Mouse (Mus musculus) midbrain, embryonic 12.5 days (tissue): ENCODE data around the gene Hist1h2ac. TPM values are rescaled to one million over a fixed set of nuclear protein-coding genes. Genes with fewer than 3 reads are reported as not detected.
"Not testable (repeated sequence)": the region's sequence is repeated elsewhere in the genome, so short reads cannot be mapped to it uniquely, and the experiment has no call there.

ENCODE experiments used
- ATAC-seq: fragments of 200-750 bp; cut with Nextera tagmentation; 2 replicates; pipeline ENCODE4 v1.8.0; 2017; ENCODE audit warnings: low read depth, moderate TSS enrichment, moderate library complexity; ENCODE audit not compliant: low FRiP score
- H3K27ac ChIP-seq: fragments of 300-500 bp; sonication (generic); replicated peaks from 2 replicates; pipeline ENCODE4 v1.5.1; 2016; ENCODE audit warnings: mild to moderate bottlenecking
- H3K27me3 ChIP-seq: fragments of 300-500 bp; sonication (generic); 2 replicates; pipeline ENCODE4 v1.6.1; 2016; ENCODE audit warnings: mild to moderate bottlenecking
- H3K36me3 ChIP-seq: fragments of 300-500 bp; sonication (generic); 2 replicates; pipeline ENCODE4 v1.6.1; 2016
- H3K4me1 ChIP-seq: fragments of 300-500 bp; sonication (generic); 2 replicates; pipeline ENCODE4 v1.6.1; 2016
- H3K4me2 ChIP-seq: fragments of 300-500 bp; sonication (generic); replicated peaks from 2 replicates; pipeline ENCODE4 v1.6.1; 2016; ENCODE audit warnings: mild to moderate bottlenecking, moderate library complexity
- H3K4me3 ChIP-seq: fragments of 300-500 bp; sonication (generic); 2 replicates; pipeline ENCODE4 v1.5.1; 2016; ENCODE audit warnings: mild to moderate bottlenecking
- H3K9ac ChIP-seq: fragments of 300-500 bp; sonication (generic); replicated peaks from 2 replicates; pipeline ENCODE4 v1.6.1; 2016; ENCODE audit warnings: mild to moderate bottlenecking, moderate library complexity
- H3K9me3 ChIP-seq: fragments of 300-500 bp; sonication (generic); 2 replicates; pipeline ENCODE4 v1.6.1; 2016; ENCODE audit warnings: mild to moderate bottlenecking
- whole genome bisulfite sequencing: fragments of 180-500 bp; shearing (Covaris S2); methylation state at CpG from one replicate; pipeline ENCODE4 v1.1.7; 2016; 5-methylcytosine and 5-hydroxymethylcytosine counted together
- microRNA-seq: library from miRNA; unstranded; fragments of <30 nt; microRNA quantifications from one replicate; pipeline ENCODE4, GENCODE M21; 2017
- polyA plus RNA-seq: library from polyadenylated mRNA; unstranded; fragments of >200 nt; fragmentation: Nextera tagmentation; extraction: Ambion mirVana; gene quantifications from 2 replicates; pipeline ENCODE4 v1.2.1, GENCODE M21; 2016

Gene Hist1h2ac
- polyA plus RNA-seq, 1 experiment from 2014 or later: 1.1 TPM

DNA sequence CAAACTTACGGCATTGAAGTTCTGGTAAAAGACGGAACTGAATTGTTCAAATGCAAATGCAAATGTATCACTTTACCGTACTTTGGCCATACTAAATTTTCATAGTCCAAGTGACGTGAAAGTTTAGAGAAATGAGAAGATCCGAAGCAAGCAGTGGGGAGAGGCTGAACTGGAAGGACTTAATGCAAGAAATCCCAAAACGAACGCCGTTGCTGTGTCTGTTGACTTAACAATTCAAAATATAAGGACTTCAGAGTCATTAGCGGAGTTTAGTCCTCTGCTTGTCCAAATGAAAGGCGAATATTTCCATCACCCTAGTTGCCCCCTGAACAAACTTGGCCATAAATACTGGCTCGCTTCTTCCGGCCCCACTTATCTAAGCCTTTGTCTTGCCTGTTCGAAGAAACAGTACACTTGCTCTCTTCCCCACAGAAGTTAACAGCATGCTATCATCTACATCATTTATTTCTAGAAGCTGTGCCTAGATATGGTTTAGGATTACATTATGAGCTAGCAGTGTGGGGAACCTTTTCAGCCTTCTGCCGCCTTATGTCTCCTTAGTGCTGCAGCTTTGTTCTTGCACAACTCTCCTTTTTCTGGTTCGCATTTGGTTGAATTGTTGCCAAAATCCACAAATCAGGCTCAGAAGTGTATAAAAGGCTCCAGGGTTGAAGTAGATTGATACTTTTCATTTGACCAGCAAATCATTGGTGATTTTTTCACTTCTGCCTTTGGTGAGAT is 1.5 kb upstream of the Hist1h2ac start:
- WGBS: 10% methylated on average over 15 of the region's 15 CpGs
- Histone ChIP-seq H3K36me3 (no peaks in the 10 kb centered on the region), H3K4me1 (peaks cover 20% of the 10 kb centered on the region), H3K4me2 (peak overlapping the region; percentile 68), H3K27ac (peak overlapping the region; percentile 96), H3K9me3 (no peaks in the 10 kb centered on the region), H3K9ac (peak overlapping the region; percentile 66), H3K27me3 (no peaks in the 10 kb centered on the region), H3K4me3 (peak overlapping the region; percentile 47)
- no peak for ATAC-seq

DNA sequence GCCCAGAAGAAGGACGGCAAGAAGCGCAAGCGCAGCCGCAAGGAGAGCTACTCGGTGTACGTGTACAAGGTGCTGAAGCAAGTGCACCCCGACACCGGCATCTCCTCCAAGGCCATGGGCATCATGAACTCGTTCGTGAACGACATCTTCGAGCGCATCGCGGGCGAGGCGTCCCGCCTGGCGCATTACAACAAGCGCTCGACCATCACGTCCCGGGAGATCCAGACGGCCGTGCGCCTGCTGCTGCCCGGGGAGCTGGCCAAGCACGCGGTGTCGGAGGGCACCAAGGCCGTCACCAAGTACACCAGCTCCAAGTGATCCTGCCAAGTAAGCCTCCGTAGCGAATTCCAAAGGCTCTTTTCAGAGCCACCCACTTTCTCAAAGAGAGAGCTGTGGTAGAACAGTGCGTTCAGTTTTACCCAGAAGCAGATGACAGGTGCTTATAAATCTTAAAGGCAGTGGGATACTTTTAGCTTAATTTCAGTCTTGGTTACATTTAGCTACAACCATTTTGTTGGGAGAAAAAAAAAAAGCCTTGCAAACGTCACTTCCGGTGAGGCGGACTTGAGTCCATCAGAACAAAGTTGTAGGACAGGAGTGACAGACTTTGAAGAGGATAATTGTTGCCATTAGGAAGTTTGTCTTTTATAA is 672 bp upstream of the Hist1h2ac start:
- Histone ChIP-seq H3K9ac (peak overlapping the region; percentile 66), H3K4me3 (peak overlapping the region; percentile 47), H3K27ac (peak overlapping the region; percentile 96), H3K4me2 (peak overlapping the region; percentile 68), H3K4me1 (peaks cover 20% of the 10 kb centered on the region)
- H3K36me3 ChIP-seq, H3K27me3 ChIP-seq, H3K9me3 ChIP-seq: not testable (repeated sequence)
- peak; percentile 36 for ATAC-seq
- WGBS: under 1% methylated on average over 17 of the region's 37 CpGs

DNA sequence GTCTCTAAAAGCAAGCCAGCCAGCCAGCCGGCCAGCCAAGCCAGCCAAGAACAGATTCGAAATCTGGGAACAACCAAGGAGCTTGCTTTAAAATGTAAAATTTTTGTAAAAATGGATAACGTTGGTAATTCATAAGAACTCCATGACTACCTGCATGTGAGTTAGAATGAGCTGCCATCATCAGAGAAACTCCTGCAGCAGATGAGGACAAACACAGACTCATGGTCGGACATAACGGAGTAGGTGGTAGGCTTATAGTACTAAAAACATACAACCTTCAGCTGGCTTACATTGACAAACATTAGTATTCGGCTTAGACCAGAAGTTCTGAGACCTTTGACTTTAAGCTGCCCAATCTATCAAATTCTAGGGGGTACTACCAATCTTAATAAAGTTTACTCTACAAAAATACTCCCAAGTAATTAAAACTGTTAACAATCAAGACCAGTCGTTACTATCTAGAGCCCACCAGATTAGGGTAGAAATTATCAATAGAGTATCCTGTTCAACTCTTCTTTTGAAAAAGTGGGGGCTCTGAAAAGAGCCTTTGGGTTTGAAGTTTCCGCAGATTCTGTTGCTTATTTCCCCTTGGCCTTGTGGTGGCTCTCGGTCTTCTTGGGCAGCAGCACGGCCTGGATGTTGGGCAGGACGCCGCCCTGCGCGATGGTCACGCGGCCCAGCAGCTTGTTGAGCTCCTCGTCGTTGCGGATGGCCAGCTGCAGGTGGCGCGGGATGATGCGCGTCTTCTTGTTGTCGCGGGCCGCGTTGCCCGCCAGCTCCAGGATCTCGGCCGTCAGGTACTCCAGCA is 597 bp downstream of the Hist1h2ac start:
- Histone ChIP-seq H3K4me1 (peaks cover 20% of the 10 kb centered on the region), H3K4me2 (peak overlapping the region; percentile 68), H3K9ac (peak overlapping the region; percentile 59), H3K4me3 (peak overlapping the region; percentile 42), H3K27ac (peak overlapping the region; percentile 93)
- not testable (repeated sequence) for ATAC-seq, H3K27me3 ChIP-seq, H3K9me3 ChIP-seq, H3K36me3 ChIP-seq
- 10% methylated on average over 17 of the region's 30 CpGs for WGBS

DNA sequence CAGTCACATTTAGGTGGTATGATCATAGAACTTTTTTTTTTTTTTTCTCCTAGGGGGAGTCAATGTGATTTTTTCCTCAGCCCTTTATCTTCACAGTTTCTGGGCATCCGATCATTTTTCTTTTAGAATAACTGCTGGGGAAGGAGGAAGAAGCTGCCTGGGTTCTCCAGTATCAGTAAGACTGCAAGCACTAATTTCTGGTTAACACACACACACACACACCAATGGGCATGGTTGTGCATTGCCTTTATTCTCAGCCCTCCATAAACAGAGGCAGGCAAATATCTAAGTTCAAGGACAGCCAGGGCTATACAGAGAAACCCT is 1.2 kb downstream of the Hist1h2ac start:
- H3K4me3 ChIP-seq: peak overlapping the region; percentile 42
- no peaks in the 10 kb centered on the region for H3K27me3 ChIP-seq
- peak overlapping the region; percentile 68 for H3K4me2 ChIP-seq
- no peaks in the 10 kb centered on the region for H3K36me3 ChIP-seq
- peak overlapping the region; percentile 59 for H3K9ac ChIP-seq
- no peaks in the 10 kb centered on the region for H3K9me3 ChIP-seq
- H3K4me1 ChIP-seq: peaks cover 20% of the 10 kb centered on the region
- peak overlapping the region; percentile 93 for H3K27ac ChIP-seq
- WGBS: 25% methylated on average over 1 of the region's 1 CpGs
- ATAC-seq: no peak

DNA sequence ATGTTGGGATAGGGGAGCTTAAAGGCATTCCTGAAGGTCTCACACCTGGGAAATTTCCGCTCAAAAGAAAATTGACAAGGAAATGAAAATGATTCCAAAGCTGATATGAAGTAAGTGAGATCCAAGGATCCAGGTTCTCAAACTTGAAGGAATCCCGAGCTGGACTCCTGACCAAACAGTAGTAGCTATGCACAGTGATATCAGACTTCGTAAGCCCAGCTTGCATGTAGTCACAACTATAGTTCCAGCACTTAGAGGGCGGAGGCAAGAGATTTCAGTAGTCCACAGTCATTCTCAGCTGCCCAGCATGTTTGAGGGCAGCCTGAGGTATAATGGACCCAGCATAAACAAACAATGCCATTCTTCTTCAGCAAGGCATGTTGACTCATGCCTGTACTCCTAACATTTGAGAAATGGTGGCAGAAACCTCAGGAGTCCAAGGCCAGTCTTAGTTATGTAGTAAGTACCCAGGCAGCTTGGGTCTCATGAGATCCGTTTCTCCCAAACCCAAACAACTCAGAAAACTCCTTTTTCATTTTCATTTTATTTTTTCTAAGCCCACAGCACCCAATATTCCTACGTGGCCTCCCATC is 1.7 kb downstream of the Hist1h2ac start:
- Histone ChIP-seq H3K9me3 (no peaks in the 10 kb centered on the region), H3K36me3 (no peaks in the 10 kb centered on the region), H3K4me2 (no peak overlapping the region), H3K4me3 (no peak overlapping the region), H3K27ac (peak overlapping the region; percentile 93; the same call in 1 of the 2 replicates), H3K27me3 (no peaks in the 10 kb centered on the region), H3K9ac (no peak overlapping the region; the same call in 1 of the 2 replicates), H3K4me1 (peaks cover 20% of the 10 kb centered on the region)
- ATAC-seq: no peak
- WGBS: 85% methylated on average over 6 of the region's 6 CpGs

DNA sequence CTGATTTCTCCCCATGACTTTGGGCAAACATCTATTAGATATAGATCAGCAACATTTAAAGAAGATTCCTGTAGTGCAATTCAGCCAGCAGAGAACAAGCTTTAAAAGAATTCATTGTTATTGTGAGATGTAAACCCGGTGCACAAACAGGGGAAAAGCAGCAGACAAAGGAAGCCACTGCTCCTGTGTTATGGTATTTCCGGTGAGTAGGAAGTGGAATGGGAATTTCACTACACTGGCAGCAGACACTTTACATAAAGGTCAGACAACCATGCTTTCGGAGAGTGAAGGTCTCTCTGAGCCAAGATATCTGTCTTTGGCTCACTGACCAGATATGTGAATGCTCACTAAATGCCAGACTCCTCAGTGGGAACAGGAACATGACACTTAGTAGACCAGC is 21.2 kb downstream of the Hist1h2ac start:
- H3K27ac ChIP-seq: no peak overlapping the region
- no peak overlapping the region for H3K4me2 ChIP-seq
- no peak overlapping the region for H3K4me3 ChIP-seq
- H3K36me3 ChIP-seq: no peaks in the 10 kb centered on the region
- no peak overlapping the region for H3K9ac ChIP-seq
- ATAC-seq: no peak
- H3K9me3 ChIP-seq: no peaks in the 10 kb centered on the region
- no peaks in the 10 kb centered on the region for H3K4me1 ChIP-seq
- 77% methylated on average over 3 of the region's 3 CpGs for WGBS
- no peaks in the 10 kb centered on the region for H3K27me3 ChIP-seq

DNA sequence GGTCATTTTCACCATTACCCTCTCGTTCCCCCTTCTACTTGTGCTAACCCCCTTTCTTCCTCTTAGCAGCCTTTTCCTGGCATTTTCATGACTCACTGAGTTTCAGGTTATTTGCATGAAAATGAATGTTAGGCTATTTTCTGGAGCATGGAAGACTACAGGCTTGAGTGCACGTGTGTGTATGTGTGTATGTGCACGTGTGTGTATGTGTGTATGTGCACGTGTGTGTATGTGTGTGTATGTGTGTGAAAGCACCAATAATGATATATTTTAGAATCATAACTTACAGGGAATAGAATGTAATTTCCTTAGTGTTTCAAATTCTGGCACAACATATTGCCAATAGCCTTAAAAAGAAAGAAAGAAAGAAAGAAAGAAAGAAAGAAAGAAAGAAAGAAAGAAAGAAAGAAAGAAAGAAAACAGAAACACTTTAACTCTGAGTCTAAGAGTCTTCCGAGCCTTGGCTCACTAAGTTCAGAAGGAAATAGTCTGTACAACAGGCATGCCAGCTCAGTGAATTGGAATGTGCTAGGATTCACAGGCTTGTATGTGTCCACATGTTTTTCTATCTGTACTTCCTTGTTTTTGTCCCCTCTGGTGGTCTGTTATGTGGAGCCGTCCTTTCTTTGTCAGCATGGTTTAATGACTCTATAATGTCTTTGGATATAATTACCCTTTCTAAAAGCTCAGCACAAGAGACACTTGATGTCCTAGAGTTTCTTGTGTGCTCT is 23.9 kb downstream of the Hist1h2ac start:
- H3K4me1 ChIP-seq: no peaks in the 10 kb centered on the region
- no peak overlapping the region for H3K4me2 ChIP-seq
- ATAC-seq: no peak
- H3K27ac ChIP-seq: no peak overlapping the region
- H3K4me3 ChIP-seq: no peak overlapping the region
- no peaks in the 10 kb centered on the region for H3K27me3 ChIP-seq
- H3K9ac ChIP-seq: no peak overlapping the region
- 75% methylated on average over 6 of the region's 6 CpGs for WGBS
- H3K36me3 ChIP-seq: no peaks in the 10 kb centered on the region
- H3K9me3 ChIP-seq: no peaks in the 10 kb centered on the region

Small RNA genes within 50 kb of the gene (microRNA-seq; reads per million reads assigned to microRNA genes)
- gene Gm44350: not detected

Other genes starting within 250 kb of the Hist1h2ac start
- not detected in 2 replicates for gene Btn1a1, start 218.0 kb downstream of the Hist1h2ac start, polyA plus RNA-seq
- 0.10 and 0.17 TPM in 2 replicates for gene Btn2a2, start 195.1 kb downstream of the Hist1h2ac start, polyA plus RNA-seq
- gene Hist1h4h, start 152.9 kb downstream of the Hist1h2ac start, polyA plus RNA-seq: 4.2 and 4.4 TPM in 2 replicates
- 7.9 and 8.4 TPM in 2 replicates for gene Hist1h2af, start 150.0 kb downstream of the Hist1h2ac start, polyA plus RNA-seq
- 4.8 and 6.9 TPM in 2 replicates for gene Hist1h3g, start 148.5 kb downstream of the Hist1h2ac start, polyA plus RNA-seq
- 0.56 and 0.64 TPM in 2 replicates for gene Hist1h2bh, start 140.6 kb downstream of the Hist1h2ac start, polyA plus RNA-seq
- 1.0 and 1.3 TPM in 2 replicates for gene Hist1h3f, start 139.9 kb downstream of the Hist1h2ac start, polyA plus RNA-seq
- gene Hist1h4f, start 132.3 kb downstream of the Hist1h2ac start, polyA plus RNA-seq: 0.85 and 1.7 TPM in 2 replicates
- gene Hist1h1d, start 130.7 kb downstream of the Hist1h2ac start, polyA plus RNA-seq: 0.37 and 0.45 TPM in 2 replicates
- gene Hist1h3e, start 121.6 kb downstream of the Hist1h2ac start, polyA plus RNA-seq: 6.5 and 7.0 TPM in 2 replicates
- gene Hist1h2ae, start 112.7 kb downstream of the Hist1h2ac start, polyA plus RNA-seq: 95.2 and 113 TPM in 2 replicates
- 13.0 and 13.8 TPM in 2 replicates for gene Hist1h2bg, start 112.6 kb downstream of the Hist1h2ac start, polyA plus RNA-seq
- 4.5 and 5.1 TPM in 2 replicates for gene Hist1h2bf, start 109.8 kb downstream of the Hist1h2ac start, polyA plus RNA-seq
- gene Hist1h2ad, start 109.6 kb downstream of the Hist1h2ac start, polyA plus RNA-seq: 1.8 and 2.5 TPM in 2 replicates
- gene Hist1h3d, start 108.2 kb downstream of the Hist1h2ac start, polyA plus RNA-seq: 4.6 and 5.4 TPM in 2 replicates
- 109 and 113 TPM in 2 replicates for gene Hist1h4d, start 102.3 kb downstream of the Hist1h2ac start, polyA plus RNA-seq
- gene Hist1h2be, start 62.8 kb downstream of the Hist1h2ac start, polyA plus RNA-seq: 2.5 and 2.9 TPM in 2 replicates
- 24.2 and 27.0 TPM in 2 replicates for gene Hist1h1e, start 61.4 kb downstream of the Hist1h2ac start, polyA plus RNA-seq
- 28.7 and 29.9 TPM in 2 replicates for gene Hist1h2bc, start 251 bp upstream of the Hist1h2ac start, polyA plus RNA-seq
- not detected in 2 replicates for gene Hist1h1t, start 11.9 kb upstream of the Hist1h2ac start, polyA plus RNA-seq
- gene Hist1h4c, start 14.5 kb upstream of the Hist1h2ac start, polyA plus RNA-seq: 5.8 and 6.8 TPM in 2 replicates
- 3.1 and 3.3 TPM in 2 replicates for gene Hfe, start 26.9 kb upstream of the Hist1h2ac start, polyA plus RNA-seq
- gene Hist1h1c, start 54.9 kb upstream of the Hist1h2ac start, polyA plus RNA-seq: 13.6 and 14.0 TPM in 2 replicates
- gene Hist1h3c, start 61.7 kb upstream of the Hist1h2ac start, polyA plus RNA-seq: 7.9 and 9.3 TPM in 2 replicates
- gene Hist1h2bb, start 62.8 kb upstream of the Hist1h2ac start, polyA plus RNA-seq: 2.5 and 4.5 TPM in 2 replicates
- gene Hist1h2ab, start 67.2 kb upstream of the Hist1h2ac start, polyA plus RNA-seq: 53.0 and 53.2 TPM in 2 replicates
- gene Hist1h3b, start 68.3 kb upstream of the Hist1h2ac start, polyA plus RNA-seq: 14.7 and 16.1 TPM in 2 replicates
- gene Hist1h4b, start 73.1 kb upstream of the Hist1h2ac start, polyA plus RNA-seq: 5.0 and 8.0 TPM in 2 replicates
- 0.41 and 1.3 TPM in 2 replicates for gene Hist1h4a, start 77.3 kb upstream of the Hist1h2ac start, polyA plus RNA-seq
- gene Hist1h3a, start 78.4 kb upstream of the Hist1h2ac start, polyA plus RNA-seq: 4.6 and 5.1 TPM in 2 replicates
- gene Hist1h1a, start 79.7 kb upstream of the Hist1h2ac start, polyA plus RNA-seq: 2.3 and 3.6 TPM in 2 replicates
- not detected in 2 replicates for gene Trim38, start 86.0 kb upstream of the Hist1h2ac start, polyA plus RNA-seq
- gene Slc17a2, start 123.0 kb upstream of the Hist1h2ac start, polyA plus RNA-seq: not detected in 2 replicates
- gene Slc17a3, start 155.5 kb upstream of the Hist1h2ac start, polyA plus RNA-seq: not detected in 2 replicates
- not detected in 2 replicates for gene Slc17a1, start 183.8 kb upstream of the Hist1h2ac start, polyA plus RNA-seq
- not detected in 2 replicates for gene Slc17a4, start 231.1 kb upstream of the Hist1h2ac start, polyA plus RNA-seq